Mouse (Mus musculus): ENCODE measurements around the gene Yap1.

The Yap1 gene

GRCm38 (mm10) chr9:7971993-7972392 lies 32.4 kb downstream of the Yap1 start:
- no peak for DNase-seq

GRCm38 (mm10) chr9:7967980-7968379 lies 36.4 kb downstream of the Yap1 start:
- peak; percentile 23 for DNase-seq

GRCm38 (mm10) chr9:7965590-7965989 lies 38.8 kb downstream of the Yap1 start:
- peak; percentile 12 for DNase-seq

DNA sequence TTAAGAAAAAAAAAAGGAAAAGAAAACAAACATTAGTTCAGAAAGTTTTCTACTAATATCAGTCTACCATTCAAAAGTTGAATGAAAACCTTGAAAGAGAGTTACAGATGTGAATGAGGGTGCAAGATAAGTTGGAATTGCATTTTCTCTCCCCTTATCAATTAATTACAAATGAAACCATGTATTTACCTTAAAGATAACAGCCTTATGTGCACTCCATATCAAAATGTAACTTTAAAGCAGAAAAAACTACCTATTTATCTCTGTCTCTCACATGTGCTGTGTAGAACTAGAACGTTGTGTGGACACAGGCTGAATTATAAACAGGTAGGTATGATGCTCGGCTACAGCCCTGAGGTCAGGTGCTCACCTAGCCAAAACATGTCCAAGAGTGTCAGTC lies 40.5 kb downstream of the Yap1 start:
- peak; percentile 33 for DNase-seq

- DNase-seq: peak; percentile 59
Observed at GRCm38 (mm10) chr9:7962915-7963314, 41.5 kb downstream of the Yap1 start.

GRCm38 (mm10) chr9:7961366-7962160 lies 42.8 kb downstream of the Yap1 start:
- DNase-seq: peak; percentile 94

- peak; percentile 93 for DNase-seq
Observed at GRCm38 (mm10) chr9:7960382-7960781, 44.0 kb downstream of the Yap1 start.

DNA sequence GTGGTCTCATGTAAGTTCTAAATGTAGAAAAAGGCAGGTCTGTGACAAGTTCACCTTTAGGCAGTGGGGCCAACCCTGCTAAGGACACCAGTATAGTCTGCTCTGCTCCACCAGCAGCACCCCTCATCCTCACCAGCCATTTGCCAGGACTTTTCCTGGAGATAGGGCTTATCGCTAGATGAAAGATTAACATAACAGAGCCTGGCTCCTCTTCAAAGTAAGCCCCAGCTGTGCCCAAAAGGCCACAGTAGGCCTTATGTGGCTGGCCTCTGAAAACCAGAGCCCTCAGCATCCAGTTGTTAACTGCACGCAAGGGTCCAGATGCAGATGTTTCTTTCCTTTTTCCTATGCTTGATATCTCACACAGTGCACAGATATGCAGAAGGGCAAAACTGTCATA lies 45.1 kb downstream of the Yap1 start:
- DNase-seq: peak; percentile 86

- peak; percentile 73 for DNase-seq
Observed at GRCm38 (mm10) chr9:7958025-7958593, 46.3 kb downstream of the Yap1 start.

GRCm38 (mm10) chr9:7957407-7957806 lies 47.0 kb downstream of the Yap1 start:
- DNase-seq: no peak

DNA sequence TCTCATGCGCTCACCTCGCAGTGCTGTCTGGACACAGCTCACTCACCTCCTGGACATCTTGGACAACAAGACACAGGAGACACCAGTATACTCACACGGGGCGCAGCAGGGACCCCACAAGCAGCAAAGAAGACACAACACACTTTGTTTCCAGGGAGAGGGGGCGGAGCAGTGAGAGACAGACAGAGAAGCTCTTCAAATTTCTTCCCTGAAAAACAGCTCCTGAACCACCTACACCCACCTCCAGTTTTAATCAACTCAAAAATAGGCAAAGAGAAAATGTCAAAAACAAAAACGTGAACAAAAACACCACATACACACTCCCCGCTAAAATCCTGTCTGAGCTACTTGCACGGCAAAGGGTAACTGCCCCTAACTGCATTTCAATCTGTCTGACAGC lies 48.0 kb downstream of the Yap1 start:
- DNase-seq: peak; percentile 70

- DNase-seq: peak; percentile 55
Observed at GRCm38 (mm10) chr9:7952886-7953285, 51.5 kb downstream of the Yap1 start.

DNA sequence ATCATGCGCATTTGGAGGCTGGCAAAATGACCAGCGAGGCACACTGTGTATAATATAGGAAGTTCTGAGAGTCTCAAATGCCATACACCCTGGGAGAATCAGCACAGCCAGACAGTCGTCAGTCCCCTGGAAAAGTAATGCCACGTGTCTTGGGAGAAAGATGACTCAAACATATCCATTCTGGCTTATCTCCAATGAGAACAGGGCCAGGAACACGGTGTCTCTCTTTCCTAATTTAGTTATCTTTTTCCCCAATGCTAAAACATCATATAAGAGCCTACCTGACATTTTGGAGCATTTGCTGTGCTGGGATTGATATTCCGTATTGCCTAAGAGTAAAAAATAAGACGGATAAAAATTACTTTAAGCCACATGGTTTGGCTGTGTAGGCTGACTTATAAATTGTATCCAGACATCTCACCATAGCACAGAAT lies 54.2 kb downstream of the Yap1 start:
- DNase-seq: peak; percentile 80

- DNase-seq: no peak
Observed at GRCm38 (mm10) chr9:7947946-7948345, 56.5 kb downstream of the Yap1 start.

DNA sequence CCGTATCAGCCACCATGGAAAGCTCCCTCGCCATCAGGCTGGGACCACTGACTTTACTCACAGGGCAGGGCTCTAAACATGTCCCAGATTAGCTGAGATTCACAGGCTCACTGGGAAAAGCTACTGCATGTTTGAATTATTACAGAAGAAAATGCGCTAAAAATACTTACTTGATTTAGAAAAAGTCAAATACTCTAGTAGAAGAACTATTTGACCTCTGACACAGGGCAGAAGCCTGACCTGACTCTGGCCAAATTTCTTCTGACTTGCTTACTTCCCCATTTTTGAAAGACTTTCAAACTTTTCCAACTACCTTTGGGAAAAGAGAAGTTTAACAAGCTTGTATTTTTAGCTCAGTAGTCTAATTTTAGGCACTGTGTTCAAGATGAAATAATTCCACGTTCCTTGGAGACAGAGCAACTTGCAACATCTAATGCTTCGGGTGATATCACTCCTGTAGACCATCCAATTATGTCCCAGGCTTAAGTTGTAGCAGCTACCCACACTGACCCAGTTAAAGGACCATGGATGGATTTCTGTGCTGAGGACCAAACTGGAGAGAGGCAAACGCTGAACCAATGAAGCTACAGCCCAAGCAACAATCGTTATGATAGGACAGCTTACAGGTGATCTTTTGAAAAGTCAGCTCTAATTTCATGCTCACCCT lies 60.5 kb downstream of the Yap1 start:
- DNase-seq: peak; percentile 85

- DNase-seq: peak; percentile 77
Observed at GRCm38 (mm10) chr9:7942701-7943100, 61.7 kb downstream of the Yap1 start.

DNA sequence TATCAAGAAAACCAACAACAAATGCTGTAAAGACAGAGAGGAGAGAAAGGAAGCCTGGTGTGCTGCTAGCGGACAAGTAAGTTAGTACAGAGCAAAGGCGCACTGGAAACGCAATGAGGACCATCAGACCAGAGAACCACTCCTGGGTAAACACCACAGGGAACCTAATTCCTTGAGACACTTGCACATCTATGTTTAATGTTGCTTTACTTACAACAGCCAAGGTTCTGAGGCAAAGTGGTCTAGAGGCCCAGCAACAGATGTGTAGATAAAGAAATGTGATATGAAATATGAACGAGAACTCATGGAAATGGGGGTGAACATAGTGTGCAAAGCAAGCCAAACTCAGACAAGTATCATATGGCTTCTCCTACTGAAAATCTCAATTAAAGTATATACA lies 64.3 kb downstream of the Yap1 start:
- peak; percentile 52 for DNase-seq

DNA sequence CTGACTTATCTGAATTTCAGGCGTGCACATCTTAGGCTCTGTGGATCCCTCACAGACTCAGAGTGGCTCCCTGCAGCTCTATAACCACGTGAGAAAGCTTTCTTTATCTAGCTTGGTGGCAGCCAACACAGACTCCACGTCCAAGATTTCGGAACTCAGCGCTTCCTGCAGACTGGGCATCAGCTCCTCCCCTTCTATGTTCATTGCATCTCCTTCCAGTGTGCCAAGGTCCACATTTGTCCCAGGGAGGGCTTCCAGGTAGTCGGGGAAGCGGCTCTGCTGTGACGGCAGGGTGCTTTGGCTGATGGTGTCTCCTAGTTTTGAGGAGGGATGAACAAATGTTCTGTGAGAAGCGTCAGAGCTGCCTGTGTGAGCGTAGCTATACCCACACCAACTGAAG lies 70.0 kb downstream of the Yap1 start:
- DNase-seq: peak; percentile 88

DNA sequence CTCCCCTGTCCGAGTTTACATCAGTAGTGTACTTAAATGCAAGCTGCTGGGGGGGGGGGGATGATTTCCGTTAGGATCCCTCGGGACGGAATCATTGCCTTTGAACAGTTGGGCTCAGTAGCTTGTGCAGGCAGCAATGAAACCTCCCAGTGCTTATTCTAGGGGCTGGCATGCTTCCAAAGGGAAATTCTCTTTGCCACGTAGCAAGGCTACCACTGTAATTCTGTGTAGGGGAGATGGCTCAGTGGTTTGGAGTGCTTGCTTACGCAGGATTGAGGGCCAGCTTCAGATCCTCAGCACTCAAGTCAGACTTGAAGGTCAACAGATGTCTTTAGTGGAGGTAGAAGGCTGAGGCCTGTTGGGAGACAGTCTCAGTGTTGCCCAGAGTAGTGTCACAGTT lies 74.8 kb downstream of the Yap1 start:
- peak; percentile 89 for DNase-seq

GRCm38 (mm10) chr9:7928866-7929265 lies 75.5 kb downstream of the Yap1 start:
- DNase-seq: peak; percentile 76

- peak; percentile 33 for DNase-seq
Observed at GRCm38 (mm10) chr9:7928207-7928793, 76.1 kb downstream of the Yap1 start.

DNA sequence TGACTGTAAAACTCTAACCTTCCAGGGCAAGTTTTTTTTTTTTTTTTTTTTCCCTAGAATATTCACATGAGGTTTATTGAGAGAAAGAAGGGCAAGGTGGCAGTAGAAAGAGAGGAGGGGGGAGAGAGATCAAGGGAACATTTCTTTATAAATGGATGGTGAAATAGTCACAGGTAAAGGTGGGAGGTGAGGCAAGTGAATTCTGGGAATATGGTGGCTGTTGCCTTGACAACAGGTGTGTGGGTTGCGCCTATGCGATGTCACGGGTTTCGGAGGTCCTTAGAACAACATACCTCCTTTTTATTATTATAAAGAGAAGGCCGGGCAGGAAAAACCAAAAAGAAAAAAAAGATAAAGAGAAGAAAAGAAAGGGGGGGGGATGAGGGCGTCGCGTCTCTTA lies 89.5 kb downstream of the Yap1 start:
- no peak for DNase-seq

- DNase-seq: peak; percentile 97
Observed at GRCm38 (mm10) chr9:7914487-7914886, 89.9 kb downstream of the Yap1 start.

DNA sequence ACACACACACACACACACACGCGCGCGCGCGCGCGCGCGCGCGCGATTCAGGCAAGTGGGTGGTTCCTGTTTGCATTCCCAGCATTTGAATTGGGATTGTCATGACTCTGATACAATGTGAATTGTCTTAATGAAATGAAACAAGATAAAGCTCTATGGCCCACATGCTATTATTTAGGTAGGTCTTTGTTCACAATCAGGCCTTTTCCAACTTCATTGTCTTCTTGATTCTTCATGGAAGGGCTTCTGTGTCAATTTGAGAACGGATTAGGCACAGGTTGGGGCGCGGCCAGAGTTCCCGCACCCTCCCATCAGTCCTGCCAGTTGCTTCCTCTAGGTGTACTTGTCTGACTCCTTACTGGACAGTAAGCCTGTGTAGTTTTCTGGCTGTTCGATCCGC lies 90.4 kb downstream of the Yap1 start:
- peak; percentile 73 for DNase-seq

Measured in heart, adult 11 months (tissue).